In genomic region chr1:180777660-180778402, GRCm38 (mm10) we compare ENCODE assay signal across 1 mouse cellular context.
TF ChIP-seq lines count a peak whose summit lies in the region.

No protein-coding gene starts in this region.

TF ChIP-seq in MEL, 35 proteins besides CTCF, POLR2A, EP300 and RAD21 (continued from another document):
- TF ChIP-seq TAL1 (IDR thresholded peaks at IDR 0.05; ENCODE audit: low read length), result no peak
- no peak for TF ChIP-seq RCOR1 (IDR thresholded peaks at IDR 0.05; ENCODE audit: low read depth, low read length)
- no peak; the same call in 1 of the 2 replicates for TF ChIP-seq TBP (IDR thresholded peaks at IDR 0.05; ENCODE audit: low read depth, low read length)
- TF ChIP-seq POLR2AphosphoS5 (IDR thresholded peaks at IDR 0.05; ENCODE audit: borderline replicate concordance, low read depth, low read length), result no peak
